Mouse (Mus musculus) naive thymus-derived CD4-positive, alpha-beta T cell, adult 2 months (primary cell): ENCODE results near the gene Aqp3.

Experiments
- DNase-seq: peaks from one replicate; pipeline ENCODE4 v3.0.0-alpha.2; 2011; ENCODE audit warnings: low read depth

Gene Aqp3

DNA sequence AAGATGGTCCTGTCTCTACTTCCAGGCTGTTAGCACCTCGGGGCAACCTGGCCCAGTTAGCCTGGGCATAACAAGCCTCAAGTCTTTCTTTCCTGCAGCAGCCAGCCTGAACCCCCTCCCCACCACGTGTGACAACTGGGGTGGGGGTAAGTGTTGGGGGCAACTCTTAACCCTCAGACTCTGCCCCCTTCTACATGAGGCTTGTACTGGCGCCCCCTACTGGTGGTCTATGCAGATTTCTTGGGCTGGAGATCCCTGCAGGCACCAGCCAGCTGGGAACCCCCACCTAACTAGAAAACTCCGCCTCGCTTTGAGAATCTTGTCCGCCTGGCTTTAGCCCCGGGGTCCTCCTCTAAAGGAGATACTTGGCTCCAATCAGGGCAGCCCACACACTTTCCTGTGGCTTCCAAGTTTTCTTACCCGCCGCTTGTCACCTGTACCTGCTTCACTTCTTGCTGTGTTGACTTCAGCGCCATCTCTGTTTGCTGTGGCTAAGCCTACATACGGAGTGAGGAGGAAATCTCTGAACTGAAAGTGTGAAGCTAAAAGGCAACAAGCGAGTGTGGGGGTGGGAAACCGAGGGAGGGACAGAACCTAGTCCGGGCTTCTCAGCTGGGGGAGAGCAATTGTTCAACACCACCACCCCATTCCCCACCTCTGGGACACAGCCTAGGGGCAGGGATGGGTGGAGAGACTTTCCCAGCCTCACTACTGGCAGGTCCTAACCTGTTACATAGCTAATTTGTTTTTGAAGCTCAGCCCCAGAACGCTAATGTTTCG is 33.9 kb downstream of the Aqp3 start:
- DNase-seq = peak; percentile 62

- no peak for DNase-seq
Observed at GRCm38 (mm10) chr4:41063351-41063750, 34.6 kb downstream of the Aqp3 start.

- no peak for DNase-seq
Observed at GRCm38 (mm10) chr4:41057361-41057760, 40.6 kb downstream of the Aqp3 start.

DNA sequence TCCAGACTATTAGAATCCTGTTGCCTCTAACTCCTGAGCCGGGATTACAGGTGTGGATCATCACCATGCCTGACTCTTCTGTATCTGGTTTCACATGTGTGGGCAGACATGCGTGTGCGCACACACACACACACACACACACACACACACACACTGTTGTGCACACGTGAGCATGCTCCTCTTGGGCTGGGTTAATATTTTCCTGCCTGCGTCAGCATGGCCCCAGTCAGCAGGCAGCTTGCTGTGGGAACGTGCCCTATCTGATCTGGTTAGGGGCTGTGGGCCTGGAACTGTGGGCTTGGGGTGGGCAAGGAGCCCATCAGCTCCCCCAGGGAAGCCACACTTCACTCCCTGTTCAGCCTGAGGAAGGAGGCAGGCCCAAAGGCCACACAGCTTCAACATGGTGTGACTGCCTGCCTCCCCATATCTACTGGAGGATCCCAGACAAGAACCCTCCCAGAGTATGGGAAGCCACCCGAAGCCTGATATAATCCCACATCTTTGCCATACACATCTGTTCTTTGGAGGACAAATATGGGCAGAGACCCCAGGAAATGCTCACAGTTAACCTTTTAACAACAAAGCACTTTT is 41.1 kb downstream of the Aqp3 start:
- no peak for DNase-seq

GRCm38 (mm10) chr4:41056253-41056652 is 41.7 kb downstream of the Aqp3 start:
- no peak for DNase-seq

- DNase-seq = no peak
Observed at GRCm38 (mm10) chr4:41055111-41055510, 42.9 kb downstream of the Aqp3 start.

DNA sequence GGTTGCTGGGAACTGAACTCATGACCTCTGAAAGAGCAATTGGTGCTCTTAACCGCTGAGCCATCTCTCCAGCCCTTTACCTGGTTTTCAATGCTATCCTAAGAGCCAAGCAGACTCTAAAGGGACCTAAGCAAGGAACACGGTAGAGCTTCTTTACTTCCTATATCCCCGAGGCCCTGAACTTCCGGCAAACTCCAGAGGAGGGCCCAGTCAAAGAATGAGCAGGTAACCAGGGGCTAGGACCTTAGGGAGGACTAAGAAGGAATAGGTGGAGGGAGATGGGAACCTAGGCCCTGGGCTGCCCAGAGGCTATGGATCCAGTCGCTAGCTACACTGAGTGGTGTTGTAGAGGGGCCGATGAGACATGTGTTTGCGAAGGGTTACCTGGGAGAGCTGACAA is 46.2 kb downstream of the Aqp3 start:
- no peak for DNase-seq

GRCm38 (mm10) chr4:41050726-41051675 is 47.0 kb downstream of the Aqp3 start:
- DNase-seq = peak; percentile 87

DNA sequence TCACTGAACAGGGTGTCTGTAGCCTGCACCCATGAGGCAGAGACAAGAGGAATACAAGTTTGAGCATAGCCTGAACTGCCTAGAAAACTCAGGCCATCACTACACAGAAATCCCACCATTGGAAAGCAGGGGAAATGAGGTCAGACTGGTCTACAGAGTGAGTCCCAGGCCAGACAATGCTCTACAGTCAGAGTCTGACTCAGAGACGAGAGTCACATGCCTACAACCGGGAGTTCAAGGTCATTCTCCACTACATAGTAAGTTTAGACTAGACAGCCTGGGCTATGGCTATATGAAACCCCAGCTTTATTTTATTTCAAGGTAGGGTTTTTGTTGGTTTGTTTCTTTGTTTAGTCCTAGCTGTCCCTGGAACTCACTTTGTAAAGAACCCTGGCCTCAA is 49.1 kb downstream of the Aqp3 start:
- DNase-seq = no peak

GRCm38 (mm10) chr4:41047524-41048271 is 50.3 kb downstream of the Aqp3 start, which contains the start of gene Aqp7:
Gene Aqp7, minus strand, starts transcription at chr4:41048139.
- no peak for DNase-seq

- DNase-seq = no peak
Observed at GRCm38 (mm10) chr4:41046254-41046795, 51.7 kb downstream of the Aqp3 start.

- no peak for DNase-seq
Observed at GRCm38 (mm10) chr4:41045288-41045687, 52.7 kb downstream of the Aqp3 start.

DNA sequence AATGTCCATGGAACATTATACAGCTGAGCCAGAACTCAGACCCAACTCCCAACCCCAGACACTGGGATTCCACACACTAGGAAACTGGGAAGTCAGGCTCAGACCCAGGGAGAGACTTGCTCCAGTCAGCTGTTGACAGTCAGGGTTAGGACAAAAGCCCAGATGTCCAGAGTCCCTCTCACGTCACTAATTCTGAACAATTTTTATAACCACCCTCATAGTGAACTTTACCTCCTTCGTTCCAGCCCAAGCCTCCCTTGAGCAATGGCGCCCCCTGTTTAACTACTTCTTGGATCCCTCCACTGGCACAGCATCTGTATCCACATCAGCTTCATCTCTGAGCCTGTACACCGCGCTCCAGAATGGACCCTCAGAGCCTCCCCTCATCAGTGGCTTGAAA is 54.0 kb downstream of the Aqp3 start:
- DNase-seq = no peak

- no peak for DNase-seq
Observed at GRCm38 (mm10) chr4:41042880-41043279, 55.1 kb downstream of the Aqp3 start.
